Mouse (Mus musculus) forebrain, embryonic 16.5 days (tissue): ENCODE data around the gene Nlrp9a. TPM values are rescaled to one million over a fixed set of nuclear protein-coding genes. Genes with fewer than 3 reads are reported as not detected.
"Not testable (repeated sequence)": the region's sequence is repeated elsewhere in the genome, so short reads cannot be mapped to it uniquely, and the experiment has no call there.

Experiments used
- ATAC-seq: fragments of 200-750 bp; cut with Nextera tagmentation; 2 replicates; pipeline ENCODE4 v1.8.0; 2017; ENCODE audit warnings: mild to moderate bottlenecking, moderate library complexity
- H3K27ac ChIP-seq: fragments of 300-500 bp; sonication (generic); 2 replicates; pipeline ENCODE4 v1.5.1; 2014; ENCODE audit warnings: low read length, control low read depth
- H3K27me3 ChIP-seq: fragments of 300-500 bp; sonication (generic); replicated peaks from 2 replicates; pipeline ENCODE4 v1.6.1; 2014; ENCODE audit warnings: low read length; ENCODE audit not compliant: control insufficient read depth, insufficient read depth
- H3K36me3 ChIP-seq: fragments of 300-500 bp; sonication (generic); 2 replicates; pipeline ENCODE4 v1.6.1; 2014; ENCODE audit not compliant: control insufficient read depth, insufficient read depth
- H3K4me1 ChIP-seq: fragments of 300-500 bp; sonication (generic); replicated peaks from 2 replicates; pipeline ENCODE4 v1.6.1; 2014; ENCODE audit warnings: low read length; ENCODE audit not compliant: control insufficient read depth, insufficient read depth
- H3K4me2 ChIP-seq: fragments of 300-500 bp; sonication (generic); 2 replicates; pipeline ENCODE4 v1.6.1; 2014; ENCODE audit warnings: mild to moderate bottlenecking, low read length, control low read depth
- H3K4me3 ChIP-seq: fragments of 300-500 bp; sonication (generic); replicated peaks from 2 replicates; pipeline ENCODE4 v1.5.1; 2014; ENCODE audit warnings: mild to moderate bottlenecking, low read length, control low read depth
- H3K9ac ChIP-seq: fragments of 300-500 bp; sonication (generic); replicated peaks from 2 replicates; pipeline ENCODE4 v1.6.1; 2014; ENCODE audit warnings: low read depth, low read length, control low read depth
- H3K9me3 ChIP-seq: fragments of 300-500 bp; sonication (generic); 2 replicates; pipeline ENCODE4 v1.6.1; 2016; ENCODE audit warnings: low read length; ENCODE audit not compliant: control insufficient read depth
- WGBS: fragments of 180-500 bp; shearing (Covaris S2); extraction: QIAGEN DNeasy Blood & Tissue Kit; methylation state at CpG from one replicate; pipeline ENCODE4 v1.1.7; 2014; 5-methylcytosine and 5-hydroxymethylcytosine counted together
- microRNA-seq: library from miRNA; unstranded; fragments of <30 nt; microRNA quantifications from one replicate; pipeline ENCODE4, GENCODE M21; 2017
- polyA plus RNA-seq: library from polyadenylated mRNA; unstranded; fragments of >200 nt; fragmentation: Nextera tagmentation; extraction: Ambion mirVana; gene quantifications from 2 replicates; pipeline ENCODE4 v1.2.1, GENCODE M21; 2015

Nlrp9a gene
- polyA plus RNA-seq: not detected in 2 replicates

DNA sequence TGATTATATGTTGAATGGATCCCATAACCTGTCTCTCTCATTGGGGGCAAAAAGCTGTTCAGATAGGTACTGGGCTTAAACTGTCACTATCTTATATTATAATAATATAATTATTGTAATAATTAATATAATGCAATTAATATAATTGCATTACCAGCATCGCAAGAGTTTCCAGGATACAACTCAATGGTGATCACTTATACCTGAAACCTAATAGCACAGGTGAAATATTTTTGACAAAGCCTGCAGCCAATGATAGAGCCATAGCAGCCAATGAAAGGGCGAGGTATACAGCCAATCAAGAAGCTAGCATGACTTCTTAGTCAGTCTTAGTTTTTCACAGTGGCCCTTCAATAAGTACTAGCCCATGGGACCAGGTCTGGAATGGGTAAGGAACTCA is at the start of gene Nlrp9a:
Gene Nlrp9a, plus strand, starts transcription at position 301 of the 400 bp plus-strand sequence.
- H3K27me3 ChIP-seq, H3K4me1 ChIP-seq, H3K27ac ChIP-seq, H3K36me3 ChIP-seq, ATAC-seq, H3K9me3 ChIP-seq, H3K4me3 ChIP-seq, H3K9ac ChIP-seq, H3K4me2 ChIP-seq: not testable (repeated sequence)
- WGBS: 62% methylated on average over 2 of the region's 2 CpGs

DNA sequence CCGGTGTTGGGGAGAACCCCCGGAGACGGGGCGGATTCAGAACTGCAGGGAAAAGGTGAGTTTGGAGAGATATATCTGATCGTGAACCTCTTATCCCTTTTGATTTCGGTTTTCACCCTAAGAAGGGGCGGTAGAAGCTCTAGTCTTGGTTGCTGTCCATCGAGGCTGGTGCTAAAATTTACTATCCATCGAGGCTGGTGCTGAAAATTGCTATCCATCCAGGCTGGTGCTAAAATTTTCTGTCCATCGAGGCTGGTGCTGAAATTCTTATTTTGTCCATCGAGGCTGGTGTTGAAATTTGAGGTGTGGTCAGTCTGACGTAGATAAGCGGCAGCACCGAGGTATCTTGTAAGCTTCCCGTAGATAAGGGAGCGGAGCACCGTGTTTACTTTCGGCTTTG is 45.3 kb upstream of the Nlrp9a start:
- WGBS: 88% methylated on average over 17 of the region's 18 CpGs
- ATAC-seq, H3K4me2 ChIP-seq, H3K9me3 ChIP-seq, H3K9ac ChIP-seq, H3K27ac ChIP-seq, H3K36me3 ChIP-seq, H3K27me3 ChIP-seq, H3K4me3 ChIP-seq, H3K4me1 ChIP-seq: not testable (repeated sequence)

DNA sequence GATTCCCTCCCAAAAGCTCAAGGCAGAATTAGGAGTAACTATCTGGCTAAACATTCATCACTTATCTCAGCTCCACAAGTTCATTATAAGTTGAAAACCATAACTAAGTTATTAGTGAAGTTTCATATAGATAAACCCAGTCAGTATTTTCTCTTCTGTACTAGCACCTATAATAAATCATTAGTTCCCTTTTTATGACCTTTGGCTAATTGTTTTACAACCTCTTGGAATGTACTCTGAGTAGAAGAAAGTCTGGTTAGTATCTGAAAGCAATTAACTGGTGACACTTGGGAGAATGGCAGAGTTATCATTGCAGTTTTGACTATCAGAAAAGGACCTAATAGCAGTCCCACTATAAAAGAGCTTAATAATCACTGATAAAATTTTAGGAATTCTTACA is 54.3 kb downstream of the Nlrp9a start:
- no peak overlapping the region for H3K9ac ChIP-seq
- H3K9me3 ChIP-seq: no peaks in the 10 kb centered on the region
- no peak overlapping the region for H3K4me3 ChIP-seq
- H3K36me3 ChIP-seq: no peaks in the 10 kb centered on the region
- H3K27me3 ChIP-seq: no peaks in the 10 kb centered on the region
- no peak overlapping the region for H3K4me2 ChIP-seq
- H3K4me1 ChIP-seq: no peaks in the 10 kb centered on the region
- no peak for ATAC-seq
- no peak overlapping the region for H3K27ac ChIP-seq

DNA sequence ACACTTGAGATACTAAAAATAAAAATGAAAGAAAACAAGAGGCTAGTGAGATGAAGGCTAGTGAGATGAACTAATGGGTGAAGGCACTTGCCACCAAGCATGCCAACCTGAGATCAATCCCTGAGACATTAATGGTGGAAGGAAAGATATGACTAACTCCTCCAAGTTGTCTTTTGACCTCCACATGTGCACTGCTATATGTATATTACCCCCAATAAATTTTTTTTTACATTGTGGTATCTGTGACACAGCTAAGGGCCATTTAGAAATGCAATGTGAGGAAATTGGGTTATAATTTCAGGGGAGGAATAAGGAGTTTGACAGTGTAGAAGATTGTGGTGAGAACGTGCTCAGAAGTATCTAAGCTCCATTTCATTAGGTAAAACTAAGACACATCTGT is 55.0 kb downstream of the Nlrp9a start:
- 85% methylated on average over 1 of the region's 1 CpGs for WGBS
- no peak for ATAC-seq

DNA sequence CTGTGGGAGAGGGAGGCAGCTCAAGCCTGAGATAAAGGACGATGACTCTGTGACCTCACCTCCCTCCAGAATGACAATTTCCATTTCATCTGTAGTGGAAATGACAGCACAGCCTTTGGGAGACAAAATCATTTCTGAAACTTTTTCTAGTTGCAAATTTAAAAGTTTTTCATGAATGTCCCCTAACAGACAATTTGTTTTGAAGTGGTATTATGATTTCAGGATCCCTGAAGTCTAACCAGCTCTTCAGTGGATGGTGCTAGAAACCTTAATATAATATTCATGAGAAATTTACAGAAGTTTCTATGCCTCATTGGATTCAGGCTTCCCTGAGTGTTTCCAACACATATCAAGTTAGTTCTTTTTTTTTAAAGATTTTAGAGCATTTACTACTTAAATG is 83.5 kb downstream of the Nlrp9a start, which contains the start of gene Vmn1r185:
Gene Vmn1r185, minus strand, starts transcription at position 101 of the 400 bp plus-strand sequence.
- H3K4me2 ChIP-seq, H3K27me3 ChIP-seq, H3K4me3 ChIP-seq, H3K9me3 ChIP-seq, H3K9ac ChIP-seq, H3K36me3 ChIP-seq, ATAC-seq, H3K4me1 ChIP-seq, H3K27ac ChIP-seq: not testable (repeated sequence)
- 82% methylated on average over 1 of the region's 1 CpGs for WGBS

More for the DNA sequence above, 55.0 kb downstream of the Nlrp9a start:
- no peaks in the 10 kb centered on the region for H3K27me3 ChIP-seq
- no peak overlapping the region for H3K4me3 ChIP-seq
- no peaks in the 10 kb centered on the region for H3K4me1 ChIP-seq
- no peaks in the 10 kb centered on the region for H3K9me3 ChIP-seq
- no peak overlapping the region for H3K4me2 ChIP-seq
- H3K9ac ChIP-seq: no peak overlapping the region
- no peak overlapping the region for H3K27ac ChIP-seq
- no peaks in the 10 kb centered on the region for H3K36me3 ChIP-seq

Small RNA genes lying within 50 kb of the gene (microRNA-seq; reads per million reads assigned to microRNA genes)
- gene Gm25947: not detected

Other genes starting within 250 kb of the Nlrp9a start
- not detected in 2 replicates for gene Cyp2a4, start 227.9 kb upstream of the Nlrp9a start, polyA plus RNA-seq
- not detected in 2 replicates for gene Nlrp9c, start 131.3 kb upstream of the Nlrp9a start, polyA plus RNA-seq
- gene Nlrp4a, start 99.9 kb upstream of the Nlrp9a start, polyA plus RNA-seq: not detected in 2 replicates
- not detected in 2 replicates for gene Vmn1r185, start 83.4 kb downstream of the Nlrp9a start, polyA plus RNA-seq
- gene Cyp2b23, start 151.4 kb downstream of the Nlrp9a start, polyA plus RNA-seq: not detected in 2 replicates
- 0.22 and 0.24 TPM in 2 replicates for gene Cyp2b19, start 222.1 kb downstream of the Nlrp9a start, polyA plus RNA-seq